Mouse (Mus musculus) ES-E14 (cell line): ENCODE measurements around the gene Cnmd.

Experiments
- CHD2 ChIP-seq: IDR thresholded peaks from 2 replicates; pipeline ENCODE4 v1.6.1; 2014; ENCODE audit warnings: mild to moderate bottlenecking, low read depth, low read length, inconsistent platforms
- HCFC1 ChIP-seq: IDR thresholded peaks from 2 replicates; pipeline ENCODE4 v1.6.1; 2012; ENCODE audit warnings: low read length, inconsistent platforms, borderline replicate concordance; ENCODE audit not compliant: insufficient read depth
- MAFK ChIP-seq: IDR thresholded peaks from 2 replicates; pipeline ENCODE4 v1.6.1; 2014; ENCODE audit warnings: mild to moderate bottlenecking, low read depth, low read length, inconsistent platforms; ENCODE audit not compliant: insufficient read depth
- ZNF384 ChIP-seq: IDR thresholded peaks from 2 replicates; pipeline ENCODE4 v1.6.1; 2012; ENCODE audit warnings: low read depth, low read length, inconsistent platforms

DNA sequence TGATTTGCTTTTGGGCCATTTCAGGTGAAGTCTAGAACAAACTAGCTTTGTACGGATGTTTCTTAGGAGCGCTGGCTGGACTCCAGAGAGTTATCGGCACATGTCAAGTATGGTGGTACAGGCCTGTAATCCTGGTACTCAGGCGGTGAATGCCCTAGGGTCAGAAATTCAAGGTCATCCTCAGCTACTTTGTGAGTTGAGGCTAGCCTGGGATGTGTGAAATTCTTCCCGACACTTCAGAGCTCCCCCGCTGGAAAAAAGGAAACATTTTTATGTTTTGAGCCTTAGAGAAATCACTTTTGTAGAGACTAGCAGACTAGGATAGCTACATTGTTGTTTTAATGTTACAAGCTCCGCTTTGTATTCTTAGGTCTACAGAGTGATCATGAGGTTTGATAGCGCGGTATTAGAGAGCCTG is 73.4 kb downstream of the Cnmd start:
- TF ChIP-seq MAFK (no peak), HCFC1 (no peak), ZNF384 (no peak), CHD2 (no peak)
